Mouse (Mus musculus) cerebellum, postnatal 4 days (tissue): ENCODE results near the gene Myh14.
"Not testable (repeated sequence)": the region's sequence is repeated elsewhere in the genome, so short reads cannot be mapped to it uniquely, and the experiment has no call there.

Source experiments
- DNase-seq, 2 experiments: peaks; one replicate each; pipeline ENCODE4 v3.0.0; 2022; ENCODE audit warnings: low spot score in 2 of 2, mixed read lengths in 1 of 2

Myh14 gene

GRCm38 (mm10) chr7:44670803-44671202 is at the start of gene Myh14:
TSS of gene Myh14 (minus strand) at chr7:44670843.
- peak; percentile 84 to 89 for DNase-seq

DNA sequence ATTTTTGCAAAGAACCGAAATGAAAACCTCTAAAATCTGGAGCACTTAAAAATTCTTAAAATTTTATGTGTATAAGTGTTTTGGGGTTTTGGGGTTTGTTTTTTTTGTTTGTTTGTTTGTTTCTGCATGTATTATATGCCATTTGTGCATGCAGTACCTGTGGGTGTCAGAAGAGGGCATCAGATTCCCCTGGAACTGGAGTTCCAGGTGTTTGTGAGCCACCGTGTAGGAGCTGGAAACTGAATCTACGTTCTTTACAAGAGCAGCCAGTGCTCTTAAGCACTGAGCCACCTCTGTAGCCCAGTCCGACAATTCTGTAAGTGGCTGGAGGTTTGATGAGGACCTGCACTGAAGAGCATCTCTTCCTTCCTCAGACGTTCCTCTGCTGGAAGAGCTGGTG is 39.2 kb upstream of the Myh14 start:
- DNase-seq, result no peak

DNA sequence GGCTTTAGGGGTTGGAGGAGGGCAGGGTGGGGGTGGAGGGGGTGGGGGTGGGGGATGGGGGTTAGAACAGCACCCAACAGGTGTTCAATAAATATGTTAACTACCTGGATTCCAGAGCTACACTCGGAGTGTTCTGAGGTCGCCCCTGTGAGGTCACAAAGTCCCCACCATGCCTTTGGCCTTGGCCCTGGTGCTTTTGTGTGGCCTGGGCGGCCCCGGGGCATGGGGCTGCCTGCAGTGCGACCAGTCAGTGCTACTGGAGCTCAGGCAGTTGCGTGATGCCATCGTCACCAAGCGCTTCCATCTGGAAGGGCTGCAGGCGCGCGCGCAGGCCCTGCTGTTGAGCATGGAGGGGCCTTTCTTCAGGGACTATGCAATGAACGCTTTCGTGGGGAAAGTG is 37.9 kb upstream of the Myh14 start, which contains the start of gene Izumo2:
Izumo2 (plus strand) TSS at position 169 of the 400 bp plus-strand sequence.
- no peak for DNase-seq

DNA sequence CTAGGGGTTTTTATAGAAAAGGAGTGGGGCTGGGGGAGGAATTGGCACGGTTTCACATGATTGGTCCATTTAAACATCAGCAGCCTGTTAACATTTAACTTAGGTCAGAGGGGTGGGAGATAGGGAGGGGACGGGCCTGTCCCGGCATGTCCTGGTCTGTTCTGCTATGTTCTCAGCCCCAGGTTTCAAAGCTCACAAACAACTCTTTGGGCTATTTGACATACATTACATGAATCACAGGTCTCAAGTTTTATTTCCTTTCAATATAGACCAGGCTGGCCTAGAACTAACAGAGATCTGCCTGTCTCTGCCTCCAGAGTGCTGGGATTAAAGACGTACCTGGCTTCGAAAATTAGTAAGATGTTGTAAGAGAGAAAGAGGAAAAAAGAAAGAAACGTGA is 37.5 kb upstream of the Myh14 start:
- DNase-seq, result not testable (repeated sequence)

- DNase-seq, result no peak
Observed at GRCm38 (mm10) chr7:44707169-44707675, 36.6 kb upstream of the Myh14 start.

GRCm38 (mm10) chr7:44706322-44706721 is 35.7 kb upstream of the Myh14 start:
- no peak for DNase-seq

- DNase-seq, result no peak
Observed at GRCm38 (mm10) chr7:44705086-44705485, 34.4 kb upstream of the Myh14 start.

DNA sequence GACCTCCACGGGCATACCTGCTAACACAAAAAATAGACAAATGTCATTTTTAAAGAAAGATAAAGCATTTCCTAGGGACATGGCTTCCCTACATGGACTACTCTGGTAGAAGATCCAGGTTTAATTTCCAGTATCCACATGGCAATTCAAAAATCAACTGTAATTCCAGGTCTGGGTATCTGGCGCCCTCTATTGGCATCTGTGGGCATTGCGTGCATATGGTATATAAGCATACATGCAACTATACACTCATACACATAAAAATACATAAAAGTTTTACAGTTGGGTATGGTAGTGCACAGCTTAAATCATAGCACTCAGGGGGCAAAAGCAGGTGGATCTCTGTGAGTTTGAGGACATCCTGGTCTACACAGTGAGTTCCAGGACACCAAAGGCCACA is 33.7 kb upstream of the Myh14 start:
- peak; percentile 39 to 62 for DNase-seq

- no peak for DNase-seq
Observed at GRCm38 (mm10) chr7:44702985-44703384, 32.3 kb upstream of the Myh14 start.

DNA sequence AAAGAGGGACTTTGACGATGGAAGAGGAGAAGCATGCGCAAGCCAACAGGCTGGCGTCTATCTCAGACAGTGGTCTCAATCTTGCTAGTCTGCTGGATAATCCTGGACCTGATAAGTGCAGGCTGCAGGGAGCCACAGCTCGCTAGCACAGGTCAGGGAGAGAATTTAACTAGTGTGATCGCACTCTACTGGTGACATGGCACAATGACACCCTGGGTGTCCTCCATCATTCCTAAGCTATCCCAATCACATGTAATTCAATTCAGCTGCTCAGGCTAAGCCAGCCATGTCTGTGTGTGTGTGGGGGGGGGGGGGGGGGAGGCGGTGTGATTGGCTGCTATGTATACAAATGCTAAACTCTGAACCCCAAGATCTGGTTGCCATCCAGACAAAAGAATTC is 31.3 kb upstream of the Myh14 start:
- DNase-seq, result peak in 1 of 2 experiments; percentile 33

- DNase-seq, result no peak
Observed at GRCm38 (mm10) chr7:44697980-44698379, 27.3 kb upstream of the Myh14 start.

DNA sequence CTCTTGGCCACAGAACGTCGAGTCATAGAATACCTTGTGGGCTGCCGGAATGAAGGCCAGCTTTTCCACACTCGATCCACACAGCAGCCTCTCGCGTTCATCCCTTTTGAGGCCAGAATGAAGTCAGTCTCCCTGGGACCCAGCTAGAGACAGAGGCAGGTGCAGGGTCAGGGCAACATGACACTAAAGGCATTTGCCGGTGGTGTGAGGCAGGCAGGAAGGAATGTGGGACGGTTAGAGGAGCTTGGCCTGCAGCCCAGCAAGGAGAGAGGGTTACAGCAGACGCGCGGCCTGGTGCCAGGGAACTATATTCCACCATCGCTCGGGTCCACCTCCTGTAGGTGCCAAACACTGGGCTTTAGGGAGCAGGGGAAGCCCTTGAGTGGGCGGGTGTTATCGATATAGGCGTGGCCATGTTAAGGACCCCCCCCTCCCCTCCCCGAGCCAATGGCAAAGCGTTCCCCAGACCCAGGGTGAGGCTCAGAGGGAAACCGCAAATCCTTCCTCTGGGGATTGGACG is 26.6 kb upstream of the Myh14 start:
- peak in 1 of 2 experiments; percentile 24 for DNase-seq

DNA sequence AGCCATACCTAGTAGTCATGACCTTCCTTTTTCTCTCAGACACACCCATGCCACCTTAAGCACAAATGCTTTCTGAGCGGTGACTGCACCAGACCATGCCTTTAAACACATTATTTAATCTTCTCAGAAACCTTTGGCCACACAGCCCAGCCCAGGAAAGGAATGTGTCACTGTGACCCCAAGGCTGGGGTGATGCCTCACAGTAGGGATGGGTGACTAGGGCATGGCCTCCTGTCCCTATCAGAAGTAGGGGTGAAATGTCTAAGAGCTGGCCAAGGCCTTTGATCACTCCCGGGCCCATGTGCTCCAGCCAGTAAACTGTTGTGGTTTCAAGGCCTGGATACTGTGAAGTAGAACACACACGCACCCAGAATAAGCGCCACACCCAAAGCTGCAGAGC is 24.6 kb upstream of the Myh14 start:
- no peak for DNase-seq

DNA sequence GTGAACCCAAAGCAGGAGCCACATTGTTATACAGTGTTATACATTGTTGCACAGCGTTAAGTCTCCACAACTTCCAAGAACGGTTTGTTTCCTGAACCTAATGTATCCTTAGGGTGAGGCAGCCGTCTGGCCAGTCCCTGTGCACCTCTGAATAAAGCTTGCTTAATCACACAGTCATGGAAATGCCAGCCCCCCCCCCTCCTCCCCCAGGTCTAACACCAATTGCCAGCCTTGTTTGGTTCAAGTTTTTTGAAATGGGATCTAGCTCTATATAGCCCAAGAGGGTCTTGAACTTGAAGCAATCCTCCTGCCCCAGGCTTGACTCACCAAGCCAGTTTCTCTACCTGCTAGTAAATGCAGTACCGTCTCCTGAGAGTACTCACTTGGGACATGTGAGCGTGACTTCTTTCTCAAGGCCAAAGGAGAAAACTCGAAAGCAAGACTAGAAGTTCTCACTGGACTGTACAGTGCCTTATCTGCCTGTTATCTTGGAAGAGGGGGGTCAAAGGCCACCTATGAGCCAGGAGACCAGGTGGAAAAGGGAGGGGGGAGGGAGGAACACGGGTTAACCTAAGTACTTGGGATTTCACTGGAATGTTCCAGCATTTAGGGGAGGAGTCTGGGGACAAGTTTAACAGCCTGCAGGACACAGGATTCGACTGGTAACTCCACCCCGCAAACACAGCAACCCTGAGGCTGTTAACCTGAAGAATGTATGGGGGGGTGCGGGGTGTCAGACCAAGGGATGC is 23.0 kb upstream of the Myh14 start:
- DNase-seq, result no peak

- DNase-seq, result no peak
Observed at GRCm38 (mm10) chr7:44689331-44689730, 18.7 kb upstream of the Myh14 start.

DNA sequence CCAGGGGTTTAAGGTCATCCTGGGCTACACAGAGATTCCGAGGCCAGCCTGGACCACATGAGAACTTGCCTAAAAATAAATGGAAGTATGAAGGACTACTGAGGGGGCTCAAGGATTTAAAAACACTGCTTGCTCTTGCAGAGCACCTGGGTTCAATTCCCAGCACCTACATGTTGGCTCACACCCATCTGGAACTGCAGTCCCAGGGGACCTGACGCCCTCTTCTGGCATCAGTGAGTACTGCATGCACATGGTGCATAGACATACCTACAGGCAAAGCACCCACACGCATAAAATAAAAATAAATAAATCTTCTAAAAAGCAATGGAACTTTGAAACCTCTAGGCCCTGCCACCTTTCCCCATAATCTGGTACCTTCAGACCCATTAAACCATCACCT is 18.2 kb upstream of the Myh14 start:
- no peak for DNase-seq

- peak in 1 of 2 experiments; percentile 32 for DNase-seq
Observed at GRCm38 (mm10) chr7:44685531-44686402, 15.1 kb upstream of the Myh14 start.

DNA sequence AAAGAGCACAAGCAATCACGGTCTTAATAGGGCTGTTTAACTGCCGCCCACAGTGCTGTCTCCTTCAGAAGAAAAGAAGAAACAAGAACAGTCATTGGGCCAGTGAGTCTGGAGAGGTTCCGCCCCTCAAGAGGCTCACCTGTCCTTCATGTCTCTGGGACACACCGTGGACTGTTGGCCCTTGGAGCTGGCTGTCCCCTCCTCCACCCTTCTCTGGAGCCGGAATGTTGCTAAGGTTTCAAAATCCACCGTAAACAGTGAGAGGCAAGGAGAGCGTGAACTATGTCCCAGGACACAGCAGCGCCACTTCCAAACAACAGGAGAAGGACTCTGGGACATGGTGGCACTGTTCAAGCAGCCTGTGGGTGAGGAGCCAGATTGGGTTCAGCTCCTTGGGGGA is 13.0 kb upstream of the Myh14 start:
- DNase-seq, result no peak

DNA sequence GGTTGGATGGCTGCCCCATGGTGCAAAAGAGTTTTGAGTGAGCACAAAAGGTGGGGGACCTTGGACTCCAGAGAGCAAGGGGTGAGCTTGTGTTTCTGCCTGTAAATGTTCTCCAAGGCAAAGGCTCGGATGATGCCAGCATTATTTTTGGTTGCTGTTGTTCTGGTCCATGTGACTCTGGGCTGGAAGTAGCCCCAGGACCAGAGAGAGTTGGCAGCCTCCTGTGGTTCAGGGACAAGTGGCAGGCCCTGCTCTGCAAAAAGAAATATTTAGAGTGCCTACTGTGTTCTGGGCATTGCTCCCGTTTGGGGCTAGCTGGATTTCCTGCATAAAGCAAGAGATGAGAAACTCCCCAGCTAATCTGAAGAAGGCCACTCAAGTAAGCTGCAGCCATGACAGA is 6.0 kb upstream of the Myh14 start:
- DNase-seq, result peak in 1 of 2 experiments; percentile 17

- no peak for DNase-seq
Observed at GRCm38 (mm10) chr7:44676126-44676525, 5.5 kb upstream of the Myh14 start.

- no peak for DNase-seq
Observed at GRCm38 (mm10) chr7:44675171-44675570, 4.5 kb upstream of the Myh14 start.

DNA sequence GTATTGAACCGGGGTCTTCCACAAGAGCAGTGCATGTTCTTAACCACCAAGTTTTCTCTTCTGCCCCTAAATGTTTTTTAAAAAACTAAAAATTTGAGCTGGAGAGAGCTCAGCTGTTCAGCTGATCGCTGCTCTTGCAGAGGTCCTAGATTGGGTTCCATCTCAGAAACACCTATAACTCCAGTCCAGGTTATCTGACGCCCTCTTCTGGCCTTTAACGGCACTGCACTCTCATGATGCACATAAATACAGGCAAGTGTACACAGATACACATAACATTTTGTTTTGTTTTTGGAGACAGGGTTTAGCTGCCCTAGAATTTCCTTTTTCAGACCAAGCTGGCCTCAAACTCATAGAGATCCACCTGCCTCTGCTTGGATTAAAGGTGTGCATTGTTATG is 3.9 kb upstream of the Myh14 start:
- DNase-seq, result no peak
